Mouse (Mus musculus) lung, embryonic 16.5 days (tissue): ENCODE measurements at regions not wholly inside any gene's neighbourhood (a gene's known extent, or its start where the extent isn't known, plus 50 kb on each side); places are given as distances from the start of the nearest gene placed in this dataset.
A peak's percentile ranks its signal among the peaks of the same experiment; 100 is the strongest.

Experiments
- ATAC-seq: fragments of 200-750 bp; cut with Nextera tagmentation; 2 replicates; pipeline ENCODE4 v1.8.0; 2017; ENCODE audit warnings: low read depth, mild to moderate bottlenecking, moderate library complexity
- H3K27ac ChIP-seq: fragments of 300-500 bp; sonication (generic); 2 replicates; pipeline ENCODE4 v1.5.1; 2014; ENCODE audit warnings: mild to moderate bottlenecking, control low read depth, low read length
- H3K27me3 ChIP-seq: fragments of 300-500 bp; sonication (generic); 2 replicates; pipeline ENCODE4 v1.6.1; 2014; ENCODE audit warnings: low read depth, low read length, mixed read lengths; ENCODE audit not compliant: control insufficient read depth, insufficient read depth
- H3K36me3 ChIP-seq: fragments of 300-500 bp; sonication (generic); 2 replicates; pipeline ENCODE4 v1.6.1; 2014; ENCODE audit warnings: low read length; ENCODE audit not compliant: control insufficient read depth, insufficient read depth
- H3K4me1 ChIP-seq: fragments of 300-500 bp; sonication (generic); replicated peaks from 2 replicates; pipeline ENCODE4 v1.6.1; 2014; ENCODE audit warnings: low read length, mixed read lengths; ENCODE audit not compliant: control insufficient read depth, insufficient read depth
- H3K4me2 ChIP-seq: fragments of 300-500 bp; sonication (generic); 2 replicates; pipeline ENCODE4 v1.6.1; 2014; ENCODE audit warnings: low read depth, low read length, control low read depth
- H3K4me3 ChIP-seq: fragments of 300-500 bp; sonication (generic); 2 replicates; pipeline ENCODE4 v1.5.1; 2014; ENCODE audit warnings: mild to moderate bottlenecking, low read length, control low read depth
- H3K9ac ChIP-seq: fragments of 300-500 bp; sonication (generic); 2 replicates; pipeline ENCODE4 v1.6.1; 2014; ENCODE audit warnings: low read length, control low read depth
- H3K9me3 ChIP-seq: fragments of 300-500 bp; sonication (generic); 2 replicates; pipeline ENCODE4 v1.6.1; 2016; ENCODE audit warnings: low read length; ENCODE audit not compliant: control insufficient read depth
- WGBS: fragments of 180-500 bp; shearing (Covaris S2); extraction: QIAGEN DNeasy Blood & Tissue Kit; methylation state at CpG from one replicate; pipeline ENCODE4 v1.1.7; 2014; 5-methylcytosine and 5-hydroxymethylcytosine counted together

- Histone ChIP-seq H3K36me3 (no peaks in the 10 kb centered on the region), H3K4me2 (no peak overlapping the region), H3K27me3 (no peaks in the 10 kb centered on the region), H3K4me3 (no peak overlapping the region), H3K4me1 (no peaks in the 10 kb centered on the region), H3K9ac (no peak overlapping the region), H3K9me3 (no peaks in the 10 kb centered on the region), H3K27ac (no peak overlapping the region)
- ATAC-seq, result no peak
- 85% methylated on average over 2 of the region's 2 CpGs for whole genome bisulfite sequencing
These were observed 320.4 kb downstream of the Atp6ap1l start for GRCm38 (mm10) chr13:90584766-90585165.

- Histone ChIP-seq H3K4me3 (no peak overlapping the region), H3K27ac (no peak overlapping the region), H3K27me3 (no peaks in the 10 kb centered on the region), H3K36me3 (no peaks in the 10 kb centered on the region), H3K9ac (no peak overlapping the region), H3K4me1 (no peaks in the 10 kb centered on the region), H3K4me2 (no peak overlapping the region), H3K9me3 (no peaks in the 10 kb centered on the region)
- 90% methylated on average over 2 of the region's 2 CpGs for WGBS
- no peak for ATAC-seq
These were observed 329.8 kb downstream of the Atp6ap1l start for GRCm38 (mm10) chr13:90575371-90575770.

GRCm38 (mm10) chr13:90572580-90572979 lies 332.6 kb downstream of the Atp6ap1l start:
- Histone ChIP-seq H3K9me3 (no peaks in the 10 kb centered on the region), H3K4me1 (no peaks in the 10 kb centered on the region), H3K36me3 (no peaks in the 10 kb centered on the region), H3K4me2 (no peak overlapping the region), H3K4me3 (no peak overlapping the region), H3K27me3 (no peaks in the 10 kb centered on the region), H3K27ac (no peak overlapping the region), H3K9ac (no peak overlapping the region)
- 81% methylated on average over 2 of the region's 2 CpGs for WGBS
- no peak for ATAC-seq

GRCm38 (mm10) chr13:90563183-90563840 lies 341.8 kb downstream of the Atp6ap1l start:
- ATAC-seq, result peak; percentile 77
- peaks cover 3% of the 10 kb centered on the region; the same call in 1 of the 2 replicates for H3K4me1 ChIP-seq
- no peaks in the 10 kb centered on the region for H3K9me3 ChIP-seq
- no peaks in the 10 kb centered on the region for H3K27me3 ChIP-seq
- no peaks in the 10 kb centered on the region for H3K36me3 ChIP-seq
- H3K4me3 ChIP-seq, result no peak overlapping the region
- H3K27ac ChIP-seq, result no peak overlapping the region
- WGBS, result 43% methylated on average over 1 of the region's 1 CpGs
- H3K9ac ChIP-seq, result no peak overlapping the region
- H3K4me2 ChIP-seq, result no peak overlapping the region

- no peaks in the 10 kb centered on the region for H3K9me3 ChIP-seq
- WGBS, result 54% methylated on average over 1 of the region's 1 CpGs
- H3K36me3 ChIP-seq, result no peaks in the 10 kb centered on the region
- no peak overlapping the region for H3K9ac ChIP-seq
- no peaks in the 10 kb centered on the region for H3K27me3 ChIP-seq
- no peak overlapping the region for H3K4me2 ChIP-seq
- no peak overlapping the region for H3K4me3 ChIP-seq
- ATAC-seq, result 0 out of 2 replicates have a peak, but pooled peaks have one; percentile 31
- H3K27ac ChIP-seq, result no peak overlapping the region
- peaks cover 3% of the 10 kb centered on the region; the same call in 1 of the 2 replicates for H3K4me1 ChIP-seq
These were observed 345.1 kb downstream of the Atp6ap1l start for GRCm38 (mm10) chr13:90560095-90560494.

- 91% methylated on average over 2 of the region's 2 CpGs for WGBS
- Histone ChIP-seq H3K4me1 (peaks cover 3% of the 10 kb centered on the region; the same call in 1 of the 2 replicates), H3K9me3 (no peaks in the 10 kb centered on the region), H3K36me3 (no peaks in the 10 kb centered on the region), H3K27ac (no peak overlapping the region), H3K27me3 (no peaks in the 10 kb centered on the region), H3K4me2 (no peak overlapping the region), H3K4me3 (no peak overlapping the region), H3K9ac (no peak overlapping the region)
- no peak for ATAC-seq
These were observed 345.7 kb downstream of the Atp6ap1l start for GRCm38 (mm10) chr13:90559481-90559880.

GRCm38 (mm10) chr13:90551166-90551565 lies 354.0 kb downstream of the Atp6ap1l start:
- no peaks in the 10 kb centered on the region for H3K27me3 ChIP-seq
- no peaks in the 10 kb centered on the region for H3K9me3 ChIP-seq
- H3K27ac ChIP-seq, result no peak overlapping the region
- no peaks in the 10 kb centered on the region for H3K36me3 ChIP-seq
- no peak overlapping the region for H3K4me3 ChIP-seq
- 69% methylated on average over 2 of the region's 2 CpGs for whole genome bisulfite sequencing
- H3K4me1 ChIP-seq, result no peaks in the 10 kb centered on the region
- no peak overlapping the region for H3K9ac ChIP-seq
- ATAC-seq, result no peak
- no peak overlapping the region for H3K4me2 ChIP-seq

GRCm38 (mm10) chr13:90546288-90547035 lies 358.7 kb downstream of the Atp6ap1l start:
- H3K36me3 ChIP-seq, result no peaks in the 10 kb centered on the region
- H3K4me2 ChIP-seq, result no peak overlapping the region
- H3K27me3 ChIP-seq, result no peaks in the 10 kb centered on the region
- H3K27ac ChIP-seq, result no peak overlapping the region
- no peak overlapping the region for H3K4me3 ChIP-seq
- no peaks in the 10 kb centered on the region for H3K9me3 ChIP-seq
- H3K9ac ChIP-seq, result no peak overlapping the region
- H3K4me1 ChIP-seq, result no peaks in the 10 kb centered on the region
- WGBS, result 65% methylated on average over 1 of the region's 1 CpGs
- no peak for ATAC-seq

GRCm38 (mm10) chr13:90545816-90546215 lies 359.3 kb downstream of the Atp6ap1l start:
- H3K4me1 ChIP-seq, result no peaks in the 10 kb centered on the region
- ATAC-seq, result no peak

More at GRCm38 (mm10) chr13:90545816-90546215, 359.3 kb downstream of the Atp6ap1l start:
- Histone ChIP-seq H3K4me3 (no peak overlapping the region), H3K4me2 (no peak overlapping the region), H3K36me3 (no peaks in the 10 kb centered on the region), H3K27ac (no peak overlapping the region), H3K27me3 (no peaks in the 10 kb centered on the region), H3K9me3 (no peaks in the 10 kb centered on the region), H3K9ac (no peak overlapping the region)
